Mouse (Mus musculus): ENCODE measurements around the gene Olfr172.

DNA sequence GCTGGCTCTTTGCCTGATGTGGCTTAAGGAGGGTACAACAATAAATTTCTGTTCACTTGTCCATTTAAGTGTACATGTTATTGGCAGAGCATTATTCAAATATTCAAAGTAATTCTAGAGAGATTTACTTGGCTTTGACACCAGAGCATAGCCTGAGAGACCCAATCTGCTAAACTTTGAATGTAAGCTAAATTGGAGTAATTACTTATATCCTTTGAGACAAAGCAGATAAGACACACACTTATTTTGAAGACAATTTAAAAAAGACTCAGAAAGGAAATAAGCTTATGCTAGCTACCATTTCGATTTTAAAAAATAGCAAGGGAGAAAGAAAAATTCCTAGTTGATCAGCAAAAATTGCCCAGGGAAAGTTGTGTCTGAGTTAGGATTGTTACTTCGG, 37.2 kb upstream of the Olfr172 start, which contains the start of gene Olfr173:
- no peak for TF ChIP-seq POLR2A (IDR thresholded peaks at IDR 0.05; ENCODE audit: low read depth, low read length)
- no peak for TF ChIP-seq CTCF (IDR thresholded peaks at IDR 0.05; ENCODE audit: extremely low read depth, insufficient read depth, insufficient read length, insufficient replicate concordance)

Data from spleen, adult 2 months (tissue).